Mouse (Mus musculus): ENCODE data around the gene Atl3. TPM values are rescaled to one million over a fixed set of nuclear protein-coding genes. Genes with fewer than 3 reads are reported as not detected.
"Not testable (repeated sequence)": the region's sequence is repeated elsewhere in the genome, so short reads cannot be mapped to it uniquely, and the experiment has no call there.

The Atl3 gene
- polyA plus RNA-seq, 1 experiment from 2014 or later = 17.1 TPM

- H3K27me3 ChIP-seq (replicated peaks) = no peaks in the 10 kb centered on the region
- H3K9ac ChIP-seq = peak within 1 kb of the TSS; percentile 96
- H3K4me1 ChIP-seq = peaks cover 9% of the 10 kb centered on the region; the same call in 1 of the 2 replicates
- H3K27ac ChIP-seq = peak within 1 kb of the TSS; percentile 99
- H3K9me3 ChIP-seq = no peaks in the 10 kb centered on the region
- WGBS = under 1% methylated on average over 80 of the region's 80 CpGs
- H3K4me3 ChIP-seq (replicated peaks) = peak within 1 kb of the TSS; percentile 98
- H3K4me2 ChIP-seq = peak within 1 kb of the TSS; percentile 73
- ATAC-seq (ENCODE audit: insufficient read depth, low FRiP score, low read depth) = peak; percentile 94
- no peaks in the 10 kb centered on the region for H3K36me3 ChIP-seq
These were observed 11.0 kb upstream of the Atl3 start, which contains the start of gene Rtn3 for GRCm38 (mm10) chr19:7482599-7483511. Gene Rtn3 (minus strand): TSS chr19:7483281.

- peak; percentile 47; the same call in 1 of the 2 replicates for ATAC-seq (ENCODE audit: insufficient read depth, low FRiP score, low read depth)
These were observed 10.3 kb upstream of the Atl3 start for GRCm38 (mm10) chr19:7483512-7483882.

GRCm38 (mm10) chr19:7484076-7484475 is 9.8 kb upstream of the Atl3 start:
- H3K9me3 ChIP-seq = no peaks in the 10 kb centered on the region
- H3K27me3 ChIP-seq (replicated peaks) = no peaks in the 10 kb centered on the region
- no peak overlapping the region for H3K4me3 ChIP-seq (replicated peaks)
- WGBS = 49% methylated on average over 5 of the region's 5 CpGs
- H3K4me2 ChIP-seq = peak overlapping the region; percentile 73
- no peak overlapping the region; the same call in 1 of the 2 replicates for H3K27ac ChIP-seq
- no peak overlapping the region for H3K9ac ChIP-seq
- peaks cover 9% of the 10 kb centered on the region; the same call in 1 of the 2 replicates for H3K4me1 ChIP-seq
- no peak for ATAC-seq (ENCODE audit: insufficient read depth, low FRiP score, low read depth)
- H3K36me3 ChIP-seq = no peaks in the 10 kb centered on the region

More at GRCm38 (mm10) chr19:7483512-7483882, 10.3 kb upstream of the Atl3 start:
- Histone ChIP-seq H3K4me1 (peaks cover 9% of the 10 kb centered on the region; the same call in 1 of the 2 replicates), H3K27me3 (replicated peaks) (no peaks in the 10 kb centered on the region), H3K9ac (peak overlapping the region; percentile 37; the same call in 1 of the 2 replicates), H3K36me3 (no peaks in the 10 kb centered on the region), H3K4me2 (peak overlapping the region; percentile 73), H3K4me3 (replicated peaks) (peak overlapping the region; percentile 98), H3K9me3 (no peaks in the 10 kb centered on the region), H3K27ac (peak overlapping the region; percentile 99)
- WGBS = under 1% methylated on average over 6 of the region's 6 CpGs

GRCm38 (mm10) chr19:7487680-7488079 is 6.2 kb upstream of the Atl3 start:
- Histone ChIP-seq H3K9me3 (no peaks in the 10 kb centered on the region), H3K9ac (no peak overlapping the region), H3K4me3 (replicated peaks) (no peak overlapping the region), H3K4me1 (no peaks in the 10 kb centered on the region), H3K4me2 (no peak overlapping the region), H3K27ac (no peak overlapping the region), H3K36me3 (no peaks in the 10 kb centered on the region), H3K27me3 (replicated peaks) (no peaks in the 10 kb centered on the region)
- no peak for ATAC-seq (ENCODE audit: insufficient read depth, low FRiP score, low read depth)
- WGBS = 81% methylated on average over 8 of the region's 8 CpGs

GRCm38 (mm10) chr19:7491960-7492359 is 1.9 kb upstream of the Atl3 start:
- no peak overlapping the region for H3K27ac ChIP-seq
- no peaks in the 10 kb centered on the region for H3K4me1 ChIP-seq
- 76% methylated on average over 6 of the region's 6 CpGs for WGBS
- H3K9ac ChIP-seq = no peak overlapping the region
- no peak for ATAC-seq (ENCODE audit: insufficient read depth, low FRiP score, low read depth)
- H3K9me3 ChIP-seq = no peaks in the 10 kb centered on the region
- H3K36me3 ChIP-seq = no peaks in the 10 kb centered on the region
- no peak overlapping the region for H3K4me3 ChIP-seq (replicated peaks)
- no peaks in the 10 kb centered on the region for H3K27me3 ChIP-seq (replicated peaks)
- no peak overlapping the region for H3K4me2 ChIP-seq

GRCm38 (mm10) chr19:7492682-7493081 is 1.2 kb upstream of the Atl3 start:
- Histone ChIP-seq H3K9ac (no peak overlapping the region), H3K27me3 (replicated peaks) (no peaks in the 10 kb centered on the region), H3K4me3 (replicated peaks) (no peak overlapping the region), H3K9me3 (no peaks in the 10 kb centered on the region), H3K4me2 (0 out of 2 replicates have a peak overlapping the region, but pooled peaks have one; percentile 5), H3K36me3 (no peaks in the 10 kb centered on the region), H3K4me1 (no peaks in the 10 kb centered on the region), H3K27ac (no peak overlapping the region; the same call in 1 of the 2 replicates)
- WGBS = 86% methylated on average over 2 of the region's 2 CpGs
- ATAC-seq (ENCODE audit: insufficient read depth, low FRiP score, low read depth) = no peak

- peak overlapping the region; percentile 74 for H3K4me2 ChIP-seq
- H3K9ac ChIP-seq = peak overlapping the region; percentile 81
- no peaks in the 10 kb centered on the region for H3K27me3 ChIP-seq (replicated peaks)
- H3K4me1 ChIP-seq = no peaks in the 10 kb centered on the region
- WGBS = under 1% methylated on average over 84 of the region's 84 CpGs
- ATAC-seq (ENCODE audit: insufficient read depth, low FRiP score, low read depth) = peak; percentile 96
- H3K4me3 ChIP-seq (replicated peaks) = peak overlapping the region; percentile 83
- H3K36me3 ChIP-seq = no peaks in the 10 kb centered on the region
- no peaks in the 10 kb centered on the region for H3K9me3 ChIP-seq
- H3K27ac ChIP-seq = peak overlapping the region; percentile 100
These were observed 561 bp downstream of the Atl3 start for GRCm38 (mm10) chr19:7494187-7495015.

GRCm38 (mm10) chr19:7495221-7496038 is 1.6 kb downstream of the Atl3 start:
- Histone ChIP-seq H3K9me3 (no peaks in the 10 kb centered on the region), H3K27me3 (replicated peaks) (no peaks in the 10 kb centered on the region), H3K36me3 (no peaks in the 10 kb centered on the region), H3K4me2 (peak overlapping the region; percentile 74), H3K9ac (peak overlapping the region; percentile 81; the same call in 1 of the 2 replicates), H3K4me1 (no peaks in the 10 kb centered on the region), H3K4me3 (replicated peaks) (peak overlapping the region; percentile 83), H3K27ac (peak overlapping the region; percentile 100)
- no peak for ATAC-seq (ENCODE audit: insufficient read depth, low FRiP score, low read depth)
- WGBS = 34% methylated on average over 14 of the region's 14 CpGs

GRCm38 (mm10) chr19:7496070-7496469 is 2.2 kb downstream of the Atl3 start:
- not testable (repeated sequence) for ATAC-seq (ENCODE audit: insufficient read depth, low FRiP score, low read depth); H3K27ac ChIP-seq; H3K9me3 ChIP-seq; H3K4me3 ChIP-seq (replicated peaks); H3K27me3 ChIP-seq (replicated peaks); H3K9ac ChIP-seq; H3K4me1 ChIP-seq; H3K36me3 ChIP-seq
- H3K4me2 ChIP-seq = peak overlapping the region; percentile 74; the same call in 1 of the 2 replicates
- WGBS = 69% methylated on average over 1 of the region's 1 CpGs

- Histone ChIP-seq H3K4me3 (replicated peaks) (no peak overlapping the region), H3K9me3 (no peaks in the 10 kb centered on the region), H3K4me2 (no peak overlapping the region), H3K9ac (no peak overlapping the region), H3K27me3 (replicated peaks) (no peaks in the 10 kb centered on the region), H3K4me1 (no peaks in the 10 kb centered on the region), H3K36me3 (no peaks in the 10 kb centered on the region), H3K27ac (no peak overlapping the region)
- WGBS = 69% methylated on average over 2 of the region's 2 CpGs
- ATAC-seq (ENCODE audit: insufficient read depth, low FRiP score, low read depth) = no peak
These were observed 5.0 kb downstream of the Atl3 start for GRCm38 (mm10) chr19:7498816-7499215.

GRCm38 (mm10) chr19:7500701-7501100 is 6.9 kb downstream of the Atl3 start:
- no peaks in the 10 kb centered on the region for H3K9me3 ChIP-seq
- H3K9ac ChIP-seq = no peak overlapping the region
- no peaks in the 10 kb centered on the region for H3K4me1 ChIP-seq
- no peak for ATAC-seq (ENCODE audit: insufficient read depth, low FRiP score, low read depth)
- H3K36me3 ChIP-seq = no peaks in the 10 kb centered on the region
- no peaks in the 10 kb centered on the region for H3K27me3 ChIP-seq (replicated peaks)
- H3K4me3 ChIP-seq (replicated peaks) = no peak overlapping the region
- H3K4me2 ChIP-seq = no peak overlapping the region
- 97% methylated on average over 1 of the region's 1 CpGs for WGBS
- no peak overlapping the region for H3K27ac ChIP-seq

Data from stomach, embryonic 15.5 days (tissue).